Mouse (Mus musculus): ENCODE results near the gene Clta. TPM values are rescaled to one million over a fixed set of nuclear protein-coding genes. Genes with fewer than 3 reads are reported as not detected.
A peak's percentile ranks its signal among the peaks of the same experiment; 100 is the strongest.

The Clta gene
- polyA plus RNA-seq, 1 experiment from 2014 or later, result 273 TPM

- Histone ChIP-seq H3K4me2 (ENCODE audit: low read depth, low read length) (no peak overlapping the region), H3K4me3 (ENCODE audit: low read depth, low read length) (no peak overlapping the region), H3K27ac (replicated peaks; ENCODE audit: low read depth, low read length) (no peak overlapping the region), H3K27me3 (ENCODE audit: control insufficient read depth, insufficient read depth, low read length) (no peaks in the 10 kb centered on the region), H3K4me1 (ENCODE audit: control insufficient read depth, insufficient read depth, low read length) (no peaks in the 10 kb centered on the region), H3K9me3 (replicated peaks; ENCODE audit: control insufficient read depth, low read length) (no peaks in the 10 kb centered on the region), H3K36me3 (replicated peaks; ENCODE audit: control insufficient read depth, insufficient read depth, low read depth, low read length) (no peaks in the 10 kb centered on the region), H3K9ac (replicated peaks; ENCODE audit: low read length) (no peak overlapping the region)
- 71% methylated on average over 3 of the region's 3 CpGs for WGBS
- DNase-seq (ENCODE audit: low spot score) (no peak), ATAC-seq (replicated peaks; ENCODE audit: insufficient number of reproducible peaks, low FRiP score, low TSS enrichment, low read depth) (no peak)
Measured at GRCm38 (mm10) chr4:44004623-44005409, 564 bp downstream of the Clta start.

- Histone ChIP-seq H3K27me3 (ENCODE audit: control insufficient read depth, insufficient read depth, low read length) (no peaks in the 10 kb centered on the region), H3K4me1 (ENCODE audit: control insufficient read depth, insufficient read depth, low read length) (no peaks in the 10 kb centered on the region), H3K4me3 (ENCODE audit: low read depth, low read length) (no peak overlapping the region), H3K9ac (replicated peaks; ENCODE audit: low read length) (no peak overlapping the region), H3K9me3 (replicated peaks; ENCODE audit: control insufficient read depth, low read length) (no peaks in the 10 kb centered on the region), H3K4me2 (ENCODE audit: low read depth, low read length) (no peak overlapping the region), H3K36me3 (replicated peaks; ENCODE audit: control insufficient read depth, insufficient read depth, low read depth, low read length) (no peaks in the 10 kb centered on the region), H3K27ac (replicated peaks; ENCODE audit: low read depth, low read length) (no peak overlapping the region)
- ATAC-seq (replicated peaks; ENCODE audit: insufficient number of reproducible peaks, low FRiP score, low TSS enrichment, low read depth) (no peak), DNase-seq (ENCODE audit: low spot score) (no peak)
- 92% methylated on average over 1 of the region's 1 CpGs for WGBS
Measured at GRCm38 (mm10) chr4:44010176-44010575, 5.9 kb downstream of the Clta start.

GRCm38 (mm10) chr4:44010893-44011292, 6.6 kb downstream of the Clta start:
- H3K36me3 ChIP-seq (replicated peaks; ENCODE audit: control insufficient read depth, insufficient read depth, low read depth, low read length), result no peaks in the 10 kb centered on the region
- no peak overlapping the region for H3K4me3 ChIP-seq (ENCODE audit: low read depth, low read length)

DNA sequence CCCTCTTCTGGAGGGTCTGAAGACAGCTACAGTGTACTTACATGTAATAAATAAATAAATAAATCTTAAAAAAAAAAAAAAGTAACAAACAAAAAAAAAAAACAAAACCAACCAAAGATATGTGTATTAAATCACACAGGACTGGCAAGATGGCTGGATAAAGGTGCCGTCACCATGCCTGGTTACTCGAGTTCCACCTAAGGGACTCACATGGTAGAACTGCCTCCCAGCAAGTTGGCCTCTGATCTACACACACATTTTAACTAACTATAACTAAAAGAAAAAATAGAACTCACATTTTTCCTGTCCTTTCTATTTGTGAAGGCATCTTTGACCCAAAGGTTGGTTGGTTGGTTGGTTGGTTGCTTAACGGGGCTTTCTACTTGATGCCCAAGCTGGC, 7.5 kb downstream of the Clta start:
- Histone ChIP-seq H3K27me3 (ENCODE audit: control insufficient read depth, insufficient read depth, low read length) (no peaks in the 10 kb centered on the region), H3K4me3 (ENCODE audit: low read depth, low read length) (peak overlapping the region; percentile 96), H3K27ac (replicated peaks; ENCODE audit: low read depth, low read length) (no peak overlapping the region), H3K9ac (replicated peaks; ENCODE audit: low read length) (peak overlapping the region; percentile 63), H3K9me3 (replicated peaks; ENCODE audit: control insufficient read depth, low read length) (no peaks in the 10 kb centered on the region), H3K36me3 (replicated peaks; ENCODE audit: control insufficient read depth, insufficient read depth, low read depth, low read length) (no peaks in the 10 kb centered on the region), H3K4me2 (ENCODE audit: low read depth, low read length) (peak overlapping the region; percentile 53), H3K4me1 (ENCODE audit: control insufficient read depth, insufficient read depth, low read length) (no peaks in the 10 kb centered on the region)
- 78% methylated on average over 3 of the region's 3 CpGs for WGBS
- ATAC-seq (replicated peaks; ENCODE audit: insufficient number of reproducible peaks, low FRiP score, low TSS enrichment, low read depth) (no peak), DNase-seq (ENCODE audit: low spot score) (no peak)

More at GRCm38 (mm10) chr4:44010893-44011292, 6.6 kb downstream of the Clta start:
- Histone ChIP-seq H3K27me3 (ENCODE audit: control insufficient read depth, insufficient read depth, low read length) (no peaks in the 10 kb centered on the region), H3K4me1 (ENCODE audit: control insufficient read depth, insufficient read depth, low read length) (no peaks in the 10 kb centered on the region), H3K4me2 (ENCODE audit: low read depth, low read length) (no peak overlapping the region), H3K9me3 (replicated peaks; ENCODE audit: control insufficient read depth, low read length) (no peaks in the 10 kb centered on the region), H3K27ac (replicated peaks; ENCODE audit: low read depth, low read length) (no peak overlapping the region), H3K9ac (replicated peaks; ENCODE audit: low read length) (no peak overlapping the region)
- WGBS, result 44% methylated on average over 2 of the region's 2 CpGs
- DNase-seq (ENCODE audit: low spot score) (no peak), ATAC-seq (replicated peaks; ENCODE audit: insufficient number of reproducible peaks, low FRiP score, low TSS enrichment, low read depth) (no peak)

DNA sequence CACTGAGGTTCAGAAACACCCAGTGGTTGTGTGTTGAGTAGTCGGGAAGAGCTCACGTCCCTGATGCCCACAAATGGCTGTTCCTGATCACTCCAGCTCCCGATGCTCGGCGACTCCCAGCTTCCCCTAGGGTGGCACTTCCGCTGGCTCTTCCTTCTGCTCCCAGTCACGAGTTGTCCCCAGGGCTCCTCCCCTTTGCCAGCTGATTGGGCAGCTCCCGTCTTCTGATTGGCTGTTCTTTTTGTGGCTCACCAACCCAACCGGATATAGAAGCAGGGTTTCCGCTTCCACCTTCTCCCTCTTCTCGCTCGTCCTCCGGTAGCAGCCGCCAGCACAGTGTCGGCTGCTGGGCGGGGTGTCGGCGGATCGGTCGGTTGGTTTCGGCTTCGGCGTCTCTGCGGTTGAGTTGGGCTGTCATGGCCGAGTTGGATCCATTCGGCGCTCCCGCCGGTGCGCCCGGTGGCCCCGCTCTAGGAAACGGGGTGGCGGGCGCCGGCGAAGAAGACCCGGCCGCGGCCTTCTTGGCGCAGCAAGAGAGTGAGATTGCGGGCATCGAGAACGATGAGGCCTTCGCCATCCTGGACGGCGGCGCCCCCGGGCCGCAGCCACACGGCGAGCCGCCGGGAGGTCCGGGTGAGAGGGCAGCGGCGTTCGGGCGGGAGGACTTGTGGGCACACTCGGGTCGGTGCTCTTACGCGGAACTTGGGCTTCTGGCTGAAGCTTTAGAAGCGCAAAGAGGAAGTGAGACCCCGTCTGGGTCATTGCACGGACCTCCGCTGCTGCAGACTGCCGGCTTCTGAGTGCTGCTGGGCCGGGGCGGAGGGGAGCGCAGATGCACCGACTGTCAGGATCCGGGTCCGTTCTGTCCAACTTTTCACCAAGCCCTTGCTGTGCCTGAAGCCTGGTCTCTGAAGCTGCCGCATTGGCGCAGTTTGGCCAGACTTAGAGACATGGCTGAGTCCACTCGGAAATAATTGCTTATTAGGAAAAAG, 8.4 kb downstream of the Clta start:
- Histone ChIP-seq H3K9ac (replicated peaks; ENCODE audit: low read length) (peak overlapping the region; percentile 74), H3K4me1 (ENCODE audit: control insufficient read depth, insufficient read depth, low read length) (no peaks in the 10 kb centered on the region), H3K9me3 (replicated peaks; ENCODE audit: control insufficient read depth, low read length) (no peaks in the 10 kb centered on the region), H3K27me3 (ENCODE audit: control insufficient read depth, insufficient read depth, low read length) (no peaks in the 10 kb centered on the region), H3K36me3 (replicated peaks; ENCODE audit: control insufficient read depth, insufficient read depth, low read depth, low read length) (no peaks in the 10 kb centered on the region), H3K27ac (replicated peaks; ENCODE audit: low read depth, low read length) (no peak overlapping the region), H3K4me2 (ENCODE audit: low read depth, low read length) (peak overlapping the region; percentile 90), H3K4me3 (ENCODE audit: low read depth, low read length) (peak overlapping the region; percentile 96)
- DNase-seq (ENCODE audit: low spot score) (peak; percentile 96), ATAC-seq (replicated peaks; ENCODE audit: insufficient number of reproducible peaks, low FRiP score, low TSS enrichment, low read depth) (peak; percentile 94)
- WGBS, result under 1% methylated on average over 77 of the region's 77 CpGs

- H3K9ac ChIP-seq (replicated peaks; ENCODE audit: low read length), result peak overlapping the region; percentile 74
- DNase-seq (ENCODE audit: low spot score) (no peak), ATAC-seq (replicated peaks; ENCODE audit: insufficient number of reproducible peaks, low FRiP score, low TSS enrichment, low read depth) (no peak)
- H3K4me1 ChIP-seq (ENCODE audit: control insufficient read depth, insufficient read depth, low read length), result no peaks in the 10 kb centered on the region
- 24% methylated on average over 11 of the region's 11 CpGs for WGBS
- no peaks in the 10 kb centered on the region for H3K36me3 ChIP-seq (replicated peaks; ENCODE audit: control insufficient read depth, insufficient read depth, low read depth, low read length)
- H3K4me2 ChIP-seq (ENCODE audit: low read depth, low read length), result peak overlapping the region; percentile 90
- no peaks in the 10 kb centered on the region for H3K27me3 ChIP-seq (ENCODE audit: control insufficient read depth, insufficient read depth, low read length)
- peak overlapping the region; percentile 96 for H3K4me3 ChIP-seq (ENCODE audit: low read depth, low read length)
- H3K27ac ChIP-seq (replicated peaks; ENCODE audit: low read depth, low read length), result no peak overlapping the region
- H3K9me3 ChIP-seq (replicated peaks; ENCODE audit: control insufficient read depth, low read length), result no peaks in the 10 kb centered on the region
Measured at GRCm38 (mm10) chr4:44013391-44014070, 9.3 kb downstream of the Clta start.

GRCm38 (mm10) chr4:44016071-44016470, 11.8 kb downstream of the Clta start:
- H3K4me2 ChIP-seq (ENCODE audit: low read depth, low read length), result no peak overlapping the region
- H3K9me3 ChIP-seq (replicated peaks; ENCODE audit: control insufficient read depth, low read length), result no peaks in the 10 kb centered on the region
- H3K4me1 ChIP-seq (ENCODE audit: control insufficient read depth, insufficient read depth, low read length), result no peaks in the 10 kb centered on the region
- H3K36me3 ChIP-seq (replicated peaks; ENCODE audit: control insufficient read depth, insufficient read depth, low read depth, low read length), result no peaks in the 10 kb centered on the region; the same call in 1 of the 2 replicates
- no peak overlapping the region for H3K4me3 ChIP-seq (ENCODE audit: low read depth, low read length)
- no peak overlapping the region for H3K27ac ChIP-seq (replicated peaks; ENCODE audit: low read depth, low read length)
- ATAC-seq (replicated peaks; ENCODE audit: insufficient number of reproducible peaks, low FRiP score, low TSS enrichment, low read depth), result no peak
- no peak for DNase-seq (ENCODE audit: low spot score)
- H3K27me3 ChIP-seq (ENCODE audit: control insufficient read depth, insufficient read depth, low read length), result no peaks in the 10 kb centered on the region
- H3K9ac ChIP-seq (replicated peaks; ENCODE audit: low read length), result no peak overlapping the region
- 84% methylated on average over 4 of the region's 4 CpGs for WGBS
